Mouse (Mus musculus): ENCODE measurements around the gene Usp53.

The Usp53 gene

GRCm38 (mm10) chr3:122984249-122985182 lies at the start of gene Usp53:
Gene Usp53, minus strand, starts transcription at chr3:122984510.
- CTCF ChIA-PET: interaction anchor here in 3 of 4 experiments (0.6 to 1.2 kb wide), 5 partner anchors 119 to 843 kb away, joined by 3 to 5 read pairs (median 3); partner anchors contain the start of gene Pde5a (in 1 of the 3)

DNA sequence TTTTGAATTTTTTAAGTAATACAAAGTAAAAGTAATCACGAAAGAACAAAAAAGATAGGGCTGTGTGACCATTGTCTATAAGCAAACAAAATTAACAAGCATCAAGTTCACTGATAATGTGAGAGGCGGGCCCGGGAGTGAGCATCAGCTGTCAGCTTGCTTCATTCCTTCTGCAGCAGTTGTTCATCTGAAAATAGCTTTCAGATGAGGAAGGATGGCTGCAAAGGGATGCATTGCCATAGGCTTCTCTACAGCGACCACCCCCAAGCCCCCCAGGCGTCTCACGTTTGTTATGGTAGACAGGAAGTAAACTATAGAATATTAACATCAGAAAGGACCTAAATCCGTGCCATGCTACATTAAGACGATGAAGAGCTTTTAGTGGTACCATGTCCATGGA lies 49.5 kb upstream of the Usp53 start:
- ChIA-PET CTCF (no interaction called here), POLR2A (interaction anchor here in 1 of 4 experiments (1.2 kb wide), 1 partner anchor 17 kb away, joined by 3 read pairs; no protein-coding TSS in a partner anchor)

More at GRCm38 (mm10) chr3:122984249-122985182, at the start of gene Usp53:
- POLR2A ChIA-PET: interaction anchor here in 3 of 4 experiments (0.6 to 8.4 kb wide), 66 partner anchors 9 to 1170 kb away, joined by 3 to 108 read pairs (median 4); partner anchors contain the start of genes 1810037I17Rik (in 3 of the 3), Abcd3 (in 1 of the 3), Gm10959 (in 1 of the 3) and Pde5a (in 1 of the 3)

DNA sequence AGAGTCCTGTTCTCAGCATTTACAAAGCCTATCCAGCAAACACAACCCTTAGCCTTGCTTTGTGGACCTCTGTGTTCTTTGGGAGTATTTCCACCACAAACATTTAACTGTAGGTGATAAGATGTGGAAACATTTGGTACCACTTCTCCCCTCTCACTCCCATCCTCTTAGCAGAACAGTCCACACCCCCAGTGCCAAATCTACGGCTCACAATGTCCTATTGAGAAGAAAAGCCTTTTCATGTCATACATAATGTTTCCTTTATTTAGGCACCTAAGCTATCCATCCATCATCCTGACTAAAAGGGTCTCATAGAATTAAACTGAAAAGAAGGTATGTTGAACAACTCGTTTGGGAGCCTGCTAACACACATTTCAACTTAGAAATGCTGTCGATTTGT lies 41.3 kb upstream of the Usp53 start:
- CTCF ChIA-PET: no interaction called here

GRCm38 (mm10) chr3:123024496-123025234 lies 40.4 kb upstream of the Usp53 start:
- ChIA-PET POLR2A (no interaction called here), CTCF (no interaction called here)

More for the DNA sequence above, 41.3 kb upstream of the Usp53 start:
- POLR2A ChIA-PET: interaction anchor here in 2 of 4 experiments (0.6 to 1.1 kb wide), 2 partner anchors 41 to 250 kb away, joined by 3 to 4 read pairs; partner anchors contain the start of gene Usp53 (in 1 of the 2)

GRCm38 (mm10) chr3:123018792-123019191 lies 34.5 kb upstream of the Usp53 start:
- POLR2A ChIA-PET: no interaction called here
- CTCF ChIA-PET: no interaction called here

- POLR2A ChIA-PET: interaction anchor here in 2 of 4 experiments (0.5 to 0.9 kb wide), 2 partner anchors 26 to 28 kb away, joined by 3 to 4 read pairs; no protein-coding TSS in a partner anchor
- CTCF ChIA-PET: no interaction called here
Measured at GRCm38 (mm10) chr3:123013476-123013875, 29.2 kb upstream of the Usp53 start.

DNA sequence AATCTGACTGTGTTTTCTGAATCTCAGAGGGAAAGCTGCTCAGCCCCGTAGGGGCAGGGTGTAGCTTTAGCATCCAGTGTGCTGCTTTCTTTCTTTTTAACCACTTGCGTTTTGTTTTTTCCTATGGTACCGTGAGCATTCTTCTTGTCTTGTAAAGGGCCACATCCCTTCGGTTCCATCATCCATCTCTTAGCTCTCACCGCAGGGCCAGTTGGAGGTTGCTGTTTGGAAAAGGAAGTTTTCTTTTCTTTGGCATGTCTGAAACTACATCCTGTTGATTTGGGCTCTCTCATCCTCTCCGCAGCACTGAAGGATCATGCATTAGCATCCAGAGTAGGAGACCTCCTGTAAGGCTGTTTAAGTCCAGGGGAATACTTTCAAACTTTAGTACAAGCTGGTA lies 25.1 kb upstream of the Usp53 start:
- ChIA-PET CTCF (no interaction called here), POLR2A (no interaction called here)

GRCm38 (mm10) chr3:123007386-123007785 lies 23.1 kb upstream of the Usp53 start:
- POLR2A ChIA-PET: interaction anchor here in 2 of 4 experiments (0.6 to 1.5 kb wide), 3 partner anchors 23 to 273 kb away, joined by 3 to 7 read pairs (median 3); no protein-coding TSS in a partner anchor
- CTCF ChIA-PET: no interaction called here

DNA sequence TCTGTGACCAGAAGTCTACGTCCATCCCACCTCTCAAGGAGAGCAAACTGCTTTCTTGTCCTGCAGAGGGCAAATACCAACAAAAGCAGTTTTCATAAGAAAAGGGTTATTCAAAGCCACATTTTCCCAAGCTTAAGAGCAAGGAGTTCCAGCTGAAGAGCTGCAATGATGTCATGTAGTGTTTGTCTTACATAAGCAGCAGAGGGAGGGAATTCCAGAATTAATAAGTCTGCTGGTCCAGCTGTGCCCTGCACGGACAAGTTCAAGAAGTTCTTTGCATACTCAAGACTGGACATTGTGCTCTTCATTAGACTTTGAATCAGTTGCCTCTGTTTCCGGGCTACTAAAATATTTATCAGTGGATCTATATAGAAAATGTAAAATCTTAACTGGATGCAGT lies 16.7 kb upstream of the Usp53 start:
- ChIA-PET CTCF (no interaction called here), POLR2A (no interaction called here)

DNA sequence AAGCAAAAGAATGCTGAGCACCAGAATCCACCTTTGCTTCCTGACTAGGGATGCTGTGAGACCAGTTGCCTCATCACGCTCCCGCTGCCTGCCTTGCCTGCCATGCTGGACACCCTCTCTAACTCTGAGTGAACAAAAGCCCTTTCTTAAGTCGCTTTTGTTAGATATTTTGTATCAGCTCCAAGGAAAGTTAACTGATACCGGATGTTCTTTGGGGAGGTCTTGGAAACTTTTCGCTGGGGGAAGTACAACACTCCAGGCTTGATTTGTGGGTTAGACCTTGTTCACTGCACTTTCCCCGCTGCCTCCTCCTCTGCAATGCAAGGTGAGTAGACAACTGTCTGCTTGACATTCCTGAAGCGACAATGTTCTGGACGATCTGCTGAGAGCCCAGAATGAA lies 14.2 kb upstream of the Usp53 start:
- ChIA-PET POLR2A (interaction anchor here in 1 of 4 experiments (1.0 kb wide), 1 partner anchor 15 kb away, joined by 3 read pairs; no protein-coding TSS in a partner anchor), CTCF (no interaction called here)

DNA sequence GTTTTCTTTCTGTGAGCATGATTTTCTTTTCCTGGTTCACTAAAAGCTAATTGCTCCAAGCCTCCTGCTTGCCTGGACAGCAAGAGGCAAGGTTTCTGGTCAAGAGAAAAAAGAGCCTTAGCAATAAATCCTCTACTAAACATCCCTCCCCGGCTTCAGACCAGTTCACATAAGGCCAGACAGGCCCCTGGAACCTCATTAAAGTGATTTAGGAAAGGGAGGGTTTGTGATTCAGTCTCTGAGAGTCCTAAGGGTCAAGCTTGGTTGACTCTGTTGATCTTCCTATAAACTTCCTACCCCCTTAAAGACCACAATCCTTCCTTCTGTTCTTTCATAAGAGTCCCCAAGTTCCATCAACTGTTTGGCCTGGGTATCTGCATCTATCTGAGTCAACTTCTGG lies 12.7 kb upstream of the Usp53 start:
- ChIA-PET CTCF (no interaction called here), POLR2A (interaction anchor here in 3 of 4 experiments (0.9 to 1.8 kb wide), 4 partner anchors 11 to 12 kb away, joined by 3 to 10 read pairs (median 4); no protein-coding TSS in a partner anchor)

DNA sequence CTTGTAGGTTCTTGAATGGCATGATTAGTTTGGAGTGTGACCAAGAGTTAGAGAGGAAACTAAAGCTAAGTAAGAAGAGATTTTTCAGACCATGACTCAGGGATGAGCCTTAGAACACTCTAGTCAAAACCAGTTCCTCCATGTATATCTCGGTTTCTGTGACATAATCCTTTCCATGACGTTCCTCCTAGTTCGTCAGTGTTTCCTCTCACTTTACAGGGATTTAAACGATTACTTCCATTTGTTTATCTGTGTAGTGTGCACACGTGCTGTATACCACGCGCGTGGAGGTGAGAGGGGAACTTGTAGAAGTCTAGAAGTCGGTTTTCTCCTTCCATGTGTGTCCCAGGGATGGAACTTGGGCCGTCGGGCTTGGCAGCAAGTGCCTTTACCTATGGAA lies 2.6 kb upstream of the Usp53 start:
- CTCF ChIA-PET: interaction anchor here in 1 of 4 experiments (1.4 kb wide), 1 partner anchor 172 kb away, joined by 4 read pairs; no protein-coding TSS in a partner anchor
- POLR2A ChIA-PET: interaction anchor here in 2 of 4 experiments (1.1 to 8.4 kb wide), 6 partner anchors 10 to 521 kb away, joined by 3 to 108 read pairs (median 8); no protein-coding TSS in a partner anchor

- CTCF ChIA-PET: interaction anchor here in 1 of 4 experiments (1.4 kb wide), 1 partner anchor 172 kb away, joined by 4 read pairs; no protein-coding TSS in a partner anchor
- POLR2A ChIA-PET: interaction anchor here in 3 of 4 experiments (0.6 to 8.4 kb wide), 17 partner anchors 10 to 522 kb away, joined by 3 to 108 read pairs (median 5); no protein-coding TSS in a partner anchor
Measured at GRCm38 (mm10) chr3:122986386-122986785, 2.1 kb upstream of the Usp53 start.

DNA sequence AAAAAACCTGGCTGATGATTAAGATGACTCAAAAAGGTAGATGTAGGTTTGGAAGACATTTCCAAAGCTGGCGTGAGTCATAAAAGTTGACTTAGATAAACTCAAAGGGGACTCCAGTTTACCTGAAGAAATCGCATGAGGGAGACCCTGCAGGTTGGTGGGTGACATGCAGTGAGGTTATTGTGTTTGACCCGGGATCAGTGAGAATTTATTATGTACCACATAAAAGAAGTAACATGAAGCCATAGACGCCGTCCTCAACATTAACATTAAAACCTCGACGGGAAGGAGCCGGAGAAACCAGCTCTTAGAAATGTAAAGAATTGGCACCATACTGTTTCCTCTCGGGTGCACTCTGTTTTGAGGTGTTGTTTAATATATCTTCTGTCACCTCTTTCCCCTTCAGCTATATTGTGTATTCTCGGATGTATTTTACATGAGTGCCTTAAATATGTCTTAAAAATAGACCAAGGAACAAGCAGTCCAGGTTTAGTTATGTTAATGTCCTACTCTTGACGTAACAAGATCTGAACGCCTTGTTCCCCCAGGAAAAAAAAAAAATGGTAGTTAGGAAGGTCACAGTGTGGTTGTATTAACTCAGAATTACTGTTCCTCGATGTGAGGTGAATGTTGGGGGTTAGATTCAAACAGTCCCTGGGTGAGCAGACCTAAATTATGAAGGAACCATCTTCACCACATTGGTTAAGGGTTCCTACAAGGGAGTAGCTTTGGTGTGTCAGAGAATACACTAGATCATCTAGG lies 1.1 kb upstream of the Usp53 start:
- CTCF ChIA-PET: interaction anchor here in 2 of 4 experiments (0.6 to 1.4 kb wide), 4 partner anchors 173 to 651 kb away, joined by 3 to 4 read pairs (median 3); partner anchors contain the start of gene Pde5a (in 1 of the 2)
- POLR2A ChIA-PET: interaction anchor here in 3 of 4 experiments (0.6 to 8.4 kb wide), 40 partner anchors 10 to 1171 kb away, joined by 3 to 108 read pairs (median 4); partner anchors contain the start of genes 1810037I17Rik (in 1 of the 3), Abcd3 (in 1 of the 3), Gm10959 (in 1 of the 3) and Pde5a (in 1 of the 3)

- POLR2A ChIA-PET: interaction anchor here in 3 of 4 experiments (0.7 to 8.4 kb wide), 41 partner anchors 9 to 692 kb away, joined by 3 to 108 read pairs (median 4); partner anchors contain the start of gene 1810037I17Rik (in 3 of the 3)
- CTCF ChIA-PET: interaction anchor here in 3 of 4 experiments (0.6 to 1.0 kb wide), 4 partner anchors 20 to 842 kb away, joined by 3 to 5 read pairs (median 4); no protein-coding TSS in a partner anchor
Measured at GRCm38 (mm10) chr3:122983849-122984248, 461 bp downstream of the Usp53 start.

GRCm38 (mm10) chr3:122975964-122976363 lies 8.3 kb downstream of the Usp53 start:
- POLR2A ChIA-PET: interaction anchor here in 2 of 4 experiments (0.9 to 10.2 kb wide), 10 partner anchors 7 to 54 kb away, joined by 3 to 108 read pairs (median 4); partner anchors contain the start of gene Usp53 (in 2 of the 2)
- CTCF ChIA-PET: no interaction called here

DNA sequence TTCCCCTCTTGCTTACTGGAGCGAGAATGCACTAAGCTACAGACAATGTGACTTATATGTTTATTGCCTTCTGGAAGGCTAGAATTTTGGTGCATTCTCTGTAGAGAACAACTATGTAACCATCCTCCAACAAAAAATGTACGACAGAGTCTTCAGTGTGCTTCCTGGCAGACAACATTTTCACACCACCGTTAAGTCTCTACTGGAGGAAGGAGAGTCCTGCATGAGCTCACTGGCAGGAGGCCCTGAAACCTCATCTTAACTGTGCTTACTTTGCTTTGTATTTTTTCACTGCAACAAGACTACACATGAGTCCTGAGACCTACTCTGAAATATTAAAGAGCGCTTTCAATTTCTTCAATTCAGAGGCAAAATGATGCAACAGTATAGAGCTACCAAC lies 8.9 kb downstream of the Usp53 start:
- ChIA-PET POLR2A (interaction anchor here in 3 of 4 experiments (0.9 to 10.2 kb wide), 12 partner anchors 8 to 53 kb away, joined by 3 to 108 read pairs (median 4); partner anchors contain the start of gene Usp53 (in 3 of the 3)), CTCF (interaction anchor here in 1 of 4 experiments (0.6 to 0.9 kb wide), 2 partner anchors 71 to 478 kb away, joined by 4 to 8 read pairs; no protein-coding TSS in a partner anchor)

Measured in embryonic stem cell, embryonic (primary cell).